Mouse (Mus musculus) E14TG2a.4 (cell line): ENCODE measurements at regions not wholly inside any gene's neighbourhood (a gene's known extent, or its start where the extent isn't known, plus 50 kb on each side); places are given as distances from the start of the nearest gene placed in this dataset.

Experiments
- H3K27me3 ChIP-seq: 2 replicates; pipeline ENCODE4 v1.6.1; 2014; ENCODE audit warnings: low read length, control low read depth; ENCODE audit not compliant: insufficient read depth
- H3K36me3 ChIP-seq: 2 replicates; pipeline ENCODE4 v1.6.1; 2014; ENCODE audit warnings: low read length, control low read depth; ENCODE audit not compliant: insufficient read depth
- H3K4me1 ChIP-seq: replicated peaks from 2 replicates; pipeline ENCODE4 v1.6.1; 2014; ENCODE audit warnings: low read depth, low read length, control low read depth
- H3K4me3 ChIP-seq: replicated peaks from 2 replicates; pipeline ENCODE4 v1.5.1; 2014; ENCODE audit warnings: mild to moderate bottlenecking, low read length
- H3K9me3 ChIP-seq: 2 replicates; pipeline ENCODE4 v1.6.1; 2014; ENCODE audit warnings: low read length, control low read depth
- CTCF ChIP-seq: conservative IDR thresholded peaks from 2 replicates; pipeline ENCODE4 v1.5.1; 2014; ENCODE audit warnings: low read length
- NANOG ChIP-seq: IDR thresholded peaks from 2 replicates; pipeline ENCODE4 v1.6.1; 2014; ENCODE audit warnings: borderline replicate concordance, low read length, mixed read lengths
- POU5F1 ChIP-seq: IDR thresholded peaks from 2 replicates; pipeline ENCODE4 v1.6.1; 2014; ENCODE audit warnings: low read length, borderline replicate concordance

- H3K4me1 ChIP-seq: no peaks in the 10 kb centered on the region
- no peaks in the 10 kb centered on the region for H3K36me3 ChIP-seq
- no peaks in the 10 kb centered on the region for H3K9me3 ChIP-seq
- TF ChIP-seq NANOG: no peak
- no peak for TF ChIP-seq POU5F1
- no peak for TF ChIP-seq CTCF
- H3K27me3 ChIP-seq: no peaks in the 10 kb centered on the region
- H3K4me3 ChIP-seq: no peak overlapping the region
Observed at GRCm38 (mm10) chr14:58989644-58990217, 153.0 kb downstream of the 1700129C05Rik start.

DNA sequence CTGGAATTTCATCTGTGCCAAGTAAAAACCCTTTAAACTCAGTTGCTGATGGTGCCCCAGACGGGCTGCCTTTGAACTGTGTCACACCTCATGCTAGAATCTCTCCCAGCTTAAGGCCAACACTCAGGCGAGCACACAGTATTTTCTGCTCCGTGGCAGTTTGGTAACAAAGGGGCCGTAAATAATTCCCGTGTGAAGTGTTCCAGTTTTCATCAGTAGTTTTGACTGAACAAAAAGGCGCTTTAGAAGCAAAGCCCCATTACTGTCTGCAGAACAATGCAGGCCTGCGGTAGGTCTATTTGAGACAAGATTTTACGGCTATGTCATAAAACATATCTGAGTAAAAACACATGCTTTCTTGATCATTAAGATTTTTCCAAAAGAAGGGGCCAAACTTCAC, 155.0 kb downstream of the 1700129C05Rik start:
- H3K27me3 ChIP-seq: no peaks in the 10 kb centered on the region
- TF ChIP-seq CTCF (no peak), POU5F1 (no peak), NANOG (no peak)
- H3K4me1 ChIP-seq: no peaks in the 10 kb centered on the region
- no peaks in the 10 kb centered on the region for H3K36me3 ChIP-seq
- H3K4me3 ChIP-seq: no peak overlapping the region
- no peaks in the 10 kb centered on the region for H3K9me3 ChIP-seq

DNA sequence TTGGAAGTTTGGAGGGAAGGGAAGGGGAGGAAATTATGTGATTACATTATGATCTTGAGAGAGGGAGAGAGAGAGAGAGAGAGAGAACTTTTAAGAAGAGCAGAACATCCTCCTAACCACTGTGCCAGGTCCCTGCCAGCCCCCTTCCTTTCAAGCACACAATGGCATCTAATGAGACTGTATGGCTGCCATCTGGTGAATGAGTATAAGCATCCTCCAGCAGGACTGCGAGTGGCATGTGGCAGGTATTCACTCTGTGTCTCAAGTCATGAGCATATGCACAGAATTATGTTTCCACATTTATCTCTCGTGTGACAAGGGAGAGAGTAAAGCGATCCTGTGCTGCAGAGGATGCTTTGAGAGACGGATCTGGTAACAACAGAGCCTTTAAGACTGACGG, 156.9 kb downstream of the 1700129C05Rik start:
- TF ChIP-seq POU5F1 (no peak), CTCF (no peak), NANOG (no peak)
- no peaks in the 10 kb centered on the region for H3K27me3 ChIP-seq
- no peaks in the 10 kb centered on the region for H3K9me3 ChIP-seq
- H3K36me3 ChIP-seq: no peaks in the 10 kb centered on the region
- H3K4me3 ChIP-seq: no peak overlapping the region
- no peaks in the 10 kb centered on the region for H3K4me1 ChIP-seq

GRCm38 (mm10) chr14:58976791-58977190, 165.9 kb downstream of the 1700129C05Rik start:
- H3K4me1 ChIP-seq: no peaks in the 10 kb centered on the region

GRCm38 (mm10) chr14:58969248-58969647, 173.4 kb downstream of the 1700129C05Rik start:
- Histone ChIP-seq H3K9me3 (no peaks in the 10 kb centered on the region), H3K4me3 (no peak overlapping the region), H3K4me1 (no peaks in the 10 kb centered on the region), H3K36me3 (no peaks in the 10 kb centered on the region), H3K27me3 (no peaks in the 10 kb centered on the region)
- no peak for TF ChIP-seq POU5F1
- no peak for TF ChIP-seq CTCF
- no peak for TF ChIP-seq NANOG

More at GRCm38 (mm10) chr14:58976791-58977190, 165.9 kb downstream of the 1700129C05Rik start:
- no peaks in the 10 kb centered on the region for H3K9me3 ChIP-seq
- no peaks in the 10 kb centered on the region for H3K36me3 ChIP-seq
- no peak for TF ChIP-seq POU5F1
- TF ChIP-seq NANOG: no peak
- H3K27me3 ChIP-seq: no peaks in the 10 kb centered on the region
- no peak overlapping the region for H3K4me3 ChIP-seq

- TF ChIP-seq CTCF: no peak
- no peak for TF ChIP-seq NANOG
- TF ChIP-seq POU5F1: no peak
- H3K9me3 ChIP-seq: no peaks in the 10 kb centered on the region
- no peaks in the 10 kb centered on the region for H3K27me3 ChIP-seq
- H3K36me3 ChIP-seq: no peaks in the 10 kb centered on the region
- H3K4me1 ChIP-seq: no peaks in the 10 kb centered on the region
- H3K4me3 ChIP-seq: no peak overlapping the region
Observed at GRCm38 (mm10) chr14:58967975-58968374, 174.7 kb downstream of the 1700129C05Rik start.

GRCm38 (mm10) chr14:58967163-58967562, 175.5 kb downstream of the 1700129C05Rik start:
- TF ChIP-seq CTCF: no peak
- TF ChIP-seq NANOG: no peak
- TF ChIP-seq POU5F1: no peak
- H3K9me3 ChIP-seq: no peaks in the 10 kb centered on the region
- no peaks in the 10 kb centered on the region for H3K27me3 ChIP-seq
- no peak overlapping the region for H3K4me3 ChIP-seq
- no peaks in the 10 kb centered on the region for H3K4me1 ChIP-seq
- H3K36me3 ChIP-seq: no peaks in the 10 kb centered on the region

DNA sequence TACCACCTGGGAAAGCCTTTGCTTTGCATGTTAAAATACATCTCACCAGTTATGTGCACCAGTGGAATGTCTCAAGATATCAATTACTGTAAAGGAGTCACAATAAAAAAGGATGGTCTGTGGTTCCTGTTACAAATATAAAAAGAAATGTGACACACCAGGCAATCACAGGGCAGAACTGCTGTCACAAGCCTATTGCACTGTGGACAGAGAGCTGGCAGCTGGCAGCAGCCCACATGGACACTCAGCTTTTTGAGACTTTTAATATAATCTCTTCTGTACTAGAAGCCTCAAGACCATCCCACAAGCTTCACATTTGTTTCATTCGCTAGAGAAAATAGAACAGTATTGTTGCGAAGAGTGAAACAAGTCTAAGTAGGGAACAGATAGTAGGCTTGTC, 197.7 kb downstream of the 1700129C05Rik start:
- TF ChIP-seq CTCF (no peak), NANOG (no peak), POU5F1 (no peak)
- Histone ChIP-seq H3K27me3 (peaks cover 4% of the 10 kb centered on the region), H3K9me3 (peaks cover 6% of the 10 kb centered on the region), H3K4me3 (no peak overlapping the region), H3K36me3 (no peaks in the 10 kb centered on the region), H3K4me1 (no peaks in the 10 kb centered on the region)

DNA sequence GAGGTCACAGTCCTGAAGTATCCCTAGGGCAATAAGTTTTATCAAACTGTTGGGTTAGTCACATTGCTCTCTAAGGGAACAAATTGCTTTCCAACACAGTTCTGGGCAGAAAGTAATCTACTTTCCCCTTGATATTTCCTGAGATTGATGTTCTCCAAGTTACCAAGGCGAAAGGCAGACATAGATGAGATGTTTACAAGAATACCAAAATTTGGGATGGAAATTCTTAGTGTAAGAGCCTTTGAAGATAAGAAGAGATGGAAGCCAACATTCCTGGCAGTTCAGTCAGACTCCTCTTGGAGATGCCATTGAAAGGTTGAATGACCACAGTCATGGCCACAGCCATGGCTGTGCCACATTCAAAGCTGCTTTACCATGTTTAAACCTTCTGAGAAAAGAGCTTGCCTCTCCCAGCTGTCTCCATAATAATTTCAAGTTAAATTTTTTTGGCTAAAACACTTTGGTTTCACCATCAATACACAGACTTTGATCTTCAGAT, 199.4 kb downstream of the 1700129C05Rik start:
- Histone ChIP-seq H3K36me3 (no peaks in the 10 kb centered on the region), H3K9me3 (peaks cover 6% of the 10 kb centered on the region), H3K4me1 (peaks cover 9% of the 10 kb centered on the region), H3K27me3 (peaks cover 6% of the 10 kb centered on the region), H3K4me3 (no peak overlapping the region)
- no peak for TF ChIP-seq NANOG
- no peak for TF ChIP-seq CTCF
